Mouse (Mus musculus) heart, adult 2 months (tissue): ENCODE results near the gene Dnhd1.

Experiments used
- CTCF ChIP-seq: fragments of 200-600 bp; IDR thresholded peaks from 2 replicates; pipeline ENCODE4 v1.8.1; 2022; ENCODE audit warnings: antibody characterized with exemption, mild to moderate bottlenecking, moderate library complexity
- EP300 ChIP-seq: fragments of 200-500 bp; IDR thresholded peaks from 2 replicates; pipeline ENCODE4 v1.6.1; 2011; ENCODE audit warnings: low read depth, low read length, control low read depth; ENCODE audit not compliant: insufficient read depth

DNA sequence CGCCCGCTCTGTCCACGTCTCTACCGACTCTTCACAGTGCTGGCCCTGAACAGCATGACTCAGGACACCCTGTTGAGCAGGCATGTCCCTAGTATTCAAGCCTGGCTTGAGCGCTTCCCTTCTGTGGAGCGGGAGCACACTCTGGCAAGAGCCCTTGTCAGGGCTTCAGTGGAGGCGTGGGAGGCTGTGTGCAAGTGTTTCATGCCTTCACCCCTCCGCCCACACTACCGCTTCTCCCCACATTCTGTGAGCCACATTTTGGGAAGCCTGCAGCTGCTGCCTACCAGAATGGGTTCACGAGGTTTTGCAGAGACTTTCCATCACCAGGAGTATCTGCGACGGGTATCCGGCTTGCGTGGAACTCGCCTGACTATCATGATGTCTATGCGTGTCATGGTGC, 52.6 kb downstream of the Dnhd1 start:
- no peak for TF ChIP-seq CTCF
- TF ChIP-seq EP300, result no peak
